Mouse (Mus musculus): ENCODE measurements around the gene Gstm7.

The Gstm7 gene

DNA sequence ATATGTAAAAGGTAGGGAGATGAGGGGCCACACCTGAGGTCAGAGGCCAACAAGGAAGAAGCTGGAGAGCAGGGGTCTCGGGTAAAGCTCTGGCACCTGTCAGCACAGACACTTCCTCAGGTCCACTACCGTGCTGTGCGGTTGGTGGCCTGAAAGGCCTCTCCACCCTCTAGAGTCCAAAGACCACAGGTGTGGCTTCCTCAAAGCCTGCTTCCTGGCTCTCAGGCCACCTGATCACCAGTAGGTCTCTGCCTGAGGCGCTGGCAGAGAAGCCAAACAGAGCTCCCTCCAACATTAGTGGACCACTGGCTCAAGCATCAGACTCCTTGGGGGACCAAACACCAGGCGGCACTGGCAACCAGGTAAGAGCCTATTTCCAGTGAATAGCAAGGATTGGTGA, 54.6 kb downstream of the Gstm7 start, which contains the start of gene Eps8l3:
Eps8l3 (plus strand) TSS at position 225 of the 400 bp plus-strand sequence.
- in situ Hi-C loops (cut with MboI), result no loop called here

Measured in mature B cell (primary cell).